Mouse (Mus musculus) retina, embryonic 14.5 days (tissue): ENCODE results near the gene Rrp7a.

Source experiments
- DNase-seq: peaks from one replicate; pipeline ENCODE4 v3.0.0-alpha.2; 2015; ENCODE audit warnings: low spot score

Rrp7a gene

GRCm38 (mm10) chr15:83065543-83065942 lies 57.1 kb downstream of the Rrp7a start:
- no peak for DNase-seq
